Mouse (Mus musculus): Measurements from ENCODE around the gene Serp1.

- no peak for TF ChIP-seq POLR2A (IDR thresholded peaks at IDR 0.05; ENCODE audit: borderline replicate concordance, insufficient read depth, low read length)
- no peak for TF ChIP-seq CTCF (IDR thresholded peaks at IDR 0.05; ENCODE audit: borderline replicate concordance, insufficient read depth, low read depth, low read length)
These were observed 1.4 kb downstream of the Serp1 start for GRCm38 (mm10) chr3:58524246-58524645.
